Mouse (Mus musculus) liver, adult 2 months (tissue): ENCODE measurements around the gene Zc4h2. TPM values are rescaled to one million over a fixed set of nuclear protein-coding genes. Genes with fewer than 3 reads are reported as not detected.

Source experiments
- DNase-seq: peaks from one replicate; pipeline ENCODE4 v3.0.0-alpha.2; 2011; ENCODE audit warnings: low read depth, low spot score; ENCODE audit errors: extremely low read depth
- H3K27ac ChIP-seq: fragments of 200-500 bp; replicated peaks from 2 replicates; pipeline ENCODE4 v1.5.1; 2012; ENCODE audit warnings: low read depth, mild to moderate bottlenecking, control low read depth, inconsistent platforms, low read length; ENCODE audit not compliant: insufficient read depth
- H3K27me3 ChIP-seq: fragments of 200-500 bp; 2 replicates; pipeline ENCODE4 v1.6.1; 2012; ENCODE audit warnings: mild to moderate bottlenecking, moderate library complexity, low read length, inconsistent platforms; ENCODE audit not compliant: control insufficient read depth, insufficient read depth
- H3K36me3 ChIP-seq: fragments of 200-500 bp; 2 replicates; pipeline ENCODE4 v1.6.1; 2012; ENCODE audit warnings: low read length, inconsistent platforms; ENCODE audit not compliant: control insufficient read depth, insufficient read depth
- H3K4me1 ChIP-seq: fragments of 200-500 bp; 2 replicates; pipeline ENCODE4 v1.6.1; 2011; ENCODE audit warnings: low read length; ENCODE audit not compliant: control insufficient read depth, insufficient read depth
- H3K4me3 ChIP-seq: fragments of 200-500 bp; 2 replicates; pipeline ENCODE4 v1.5.1; 2011; ENCODE audit warnings: low read depth, mild to moderate bottlenecking, control low read depth, low read length, moderate library complexity; ENCODE audit not compliant: insufficient read depth
- H3K79me2 ChIP-seq: fragments of 200-500 bp; 2 replicates; pipeline ENCODE4 v1.6.1; 2012; ENCODE audit warnings: inconsistent platforms, mild to moderate bottlenecking, low read length, moderate library complexity; ENCODE audit not compliant: control insufficient read depth, insufficient read depth
- H3K9ac ChIP-seq: fragments of 200-500 bp; 2 replicates; pipeline ENCODE4 v1.6.1; 2012; ENCODE audit warnings: low read depth, mild to moderate bottlenecking, control low read depth, inconsistent platforms, low read length
- CTCF ChIP-seq: fragments of 200-500 bp; IDR thresholded peaks from 2 replicates; pipeline ENCODE4 v1.5.1; 2011; ENCODE audit warnings: low read depth, low read length, control low read depth
- POLR2A ChIP-seq: fragments of 200-500 bp; IDR thresholded peaks from 2 replicates; pipeline ENCODE4 v1.6.1; 2011; ENCODE audit warnings: low read length, control low read depth; ENCODE audit not compliant: insufficient read depth; ENCODE audit errors: extremely low read depth
- WGBS: fragments of 180-500 bp; shearing (Covaris S2); methylation state at CpG from one replicate; pipeline ENCODE4 v1.1.7; 2018; 5-methylcytosine and 5-hydroxymethylcytosine counted together
- polyA plus RNA-seq: library from polyadenylated mRNA; depleted of rRNA; stranded (reverse); fragments of >200 nt; gene quantifications from 2 replicates; pipeline ENCODE4 v1.2.3, GENCODE M21; 2012; rRNA removed
- total RNA-seq: library from RNA; depleted of rRNA; stranded (reverse); fragments of >200 nt; gene quantifications from 2 replicates; pipeline ENCODE4 v1.2.3, GENCODE M21; 2014; rRNA removed

Zc4h2 gene
- total RNA-seq: 0.60 and 1.5 TPM in 2 replicates
- 0.44 and 0.61 TPM in 2 replicates for polyA plus RNA-seq

GRCm38 (mm10) chrX:95657804-95658599 lies at the start of gene Zc4h2:
Zc4h2 (minus strand) TSS chrX:95658509.
- DNase-seq: peak; percentile 77
- H3K9ac ChIP-seq: peak within 1 kb of the TSS; percentile 39; the same call in 1 of the 2 replicates
- TF ChIP-seq POLR2A (no peak), CTCF (no peak)
- H3K79me2 ChIP-seq: no peaks in the 10 kb centered on the region
- H3K27ac ChIP-seq: peak within 1 kb of the TSS; percentile 48; the same call in 1 of the 2 replicates
- H3K4me1 ChIP-seq: no peaks in the 10 kb centered on the region
- H3K4me3 ChIP-seq: peak within 1 kb of the TSS; percentile 83
- no peaks in the 10 kb centered on the region for H3K36me3 ChIP-seq
- 18% methylated on average over 7 of the region's 7 CpGs for WGBS
- H3K27me3 ChIP-seq: no peaks in the 10 kb centered on the region

- DNase-seq: peak; percentile 3
- Histone ChIP-seq H3K27ac (no peak overlapping the region), H3K79me2 (no peaks in the 10 kb centered on the region), H3K9ac (no peak overlapping the region), H3K27me3 (no peaks in the 10 kb centered on the region), H3K36me3 (no peaks in the 10 kb centered on the region), H3K4me3 (no peak overlapping the region), H3K4me1 (no peaks in the 10 kb centered on the region)
- WGBS: 41% methylated on average over 1 of the region's 1 CpGs
- no peak for TF ChIP-seq CTCF
- TF ChIP-seq POLR2A: no peak
These were observed 28.8 kb upstream of the Zc4h2 start for GRCm38 (mm10) chrX:95687119-95687518.

DNA sequence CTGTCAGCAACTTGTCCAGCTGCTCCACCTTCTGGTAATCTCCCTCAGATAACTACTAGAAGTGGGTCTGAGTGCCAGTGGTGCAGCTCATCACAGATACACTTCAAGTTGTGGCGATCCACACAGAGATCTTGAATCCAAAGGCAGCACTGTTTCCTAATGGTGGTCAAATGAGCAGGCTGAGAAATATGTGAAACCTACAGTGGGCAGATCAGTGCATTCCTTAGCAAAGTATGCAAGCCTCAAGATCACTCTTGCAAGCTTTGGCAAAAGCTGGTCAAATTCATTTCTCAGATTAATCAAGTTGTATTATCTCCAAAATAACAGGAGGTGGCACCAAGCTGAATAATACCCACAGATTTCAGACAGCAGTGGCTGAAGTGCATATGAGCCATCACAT lies 23.9 kb upstream of the Zc4h2 start:
- Histone ChIP-seq H3K9ac (no peak overlapping the region), H3K36me3 (no peaks in the 10 kb centered on the region), H3K27ac (no peak overlapping the region), H3K79me2 (no peaks in the 10 kb centered on the region), H3K27me3 (no peaks in the 10 kb centered on the region), H3K4me1 (no peaks in the 10 kb centered on the region), H3K4me3 (no peak overlapping the region)
- TF ChIP-seq POLR2A (no peak), CTCF (no peak)
- no peak for DNase-seq
- WGBS: 92% methylated on average over 1 of the region's 1 CpGs

- Histone ChIP-seq H3K79me2 (no peaks in the 10 kb centered on the region), H3K27ac (peak overlapping the region; percentile 48; the same call in 1 of the 2 replicates), H3K36me3 (no peaks in the 10 kb centered on the region), H3K9ac (peak overlapping the region; percentile 39; the same call in 1 of the 2 replicates), H3K4me1 (no peaks in the 10 kb centered on the region), H3K4me3 (peak overlapping the region; percentile 83), H3K27me3 (no peaks in the 10 kb centered on the region)
- no peak for DNase-seq
- TF ChIP-seq POLR2A (no peak), CTCF (no peak)
- WGBS: 2% methylated on average over 12 of the region's 12 CpGs
These were observed 333 bp upstream of the Zc4h2 start for GRCm38 (mm10) chrX:95658600-95659084.

GRCm38 (mm10) chrX:95600609-95601008 lies 57.7 kb downstream of the Zc4h2 start:
- Histone ChIP-seq H3K27ac (no peak overlapping the region), H3K4me3 (no peak overlapping the region), H3K4me1 (no peaks in the 10 kb centered on the region), H3K27me3 (no peaks in the 10 kb centered on the region), H3K9ac (no peak overlapping the region), H3K36me3 (no peaks in the 10 kb centered on the region), H3K79me2 (no peaks in the 10 kb centered on the region)
- peak; percentile 5 for DNase-seq
- no peak for TF ChIP-seq POLR2A
- TF ChIP-seq CTCF: no peak
- WGBS: 85% methylated on average over 5 of the region's 5 CpGs

Other genes with a start within 250 kb of the Zc4h2 start
- 2.8 and 3.0 TPM in 2 replicates for gene Amer1, start 213.6 kb downstream of the Zc4h2 start, total RNA-seq
- gene Amer1, start 213.6 kb downstream of the Zc4h2 start, polyA plus RNA-seq: 0.83 and 0.95 TPM in 2 replicates
- gene Asb12, start 100.5 kb downstream of the Zc4h2 start, total RNA-seq: not detected in 2 replicates
- not detected in 2 replicates for gene Asb12, start 100.5 kb downstream of the Zc4h2 start, polyA plus RNA-seq
- gene Pfn5, start 100.4 kb downstream of the Zc4h2 start, total RNA-seq: not detected in 2 replicates
- not detected in 2 replicates for gene Pfn5, start 100.4 kb downstream of the Zc4h2 start, polyA plus RNA-seq
- gene Zc3h12b, start 53.2 kb upstream of the Zc4h2 start, total RNA-seq: 0.07 and 0.28 TPM in 2 replicates
- gene Zc3h12b, start 53.2 kb upstream of the Zc4h2 start, polyA plus RNA-seq: 0.11 TPM in 1 of 2 replicates, not detected in the other